Mouse (Mus musculus) embryonic facial prominence, embryonic 11.5 days (tissue): Measurements from ENCODE around the gene Dgat2. TPM values are rescaled to one million over a fixed set of nuclear protein-coding genes. Genes with fewer than 3 reads are reported as not detected.

ENCODE experiments used
- ATAC-seq: fragments of 200-750 bp; cut with Nextera tagmentation; replicated peaks from 2 replicates; pipeline ENCODE4 v1.8.0; 2017; ENCODE audit warnings: low read depth; ENCODE audit not compliant: insufficient number of reproducible peaks, low FRiP score, low TSS enrichment
- DNase-seq: peaks from one replicate; pipeline ENCODE4 v3.0.0-alpha.2; 2015; ENCODE audit warnings: low spot score
- H3K27ac ChIP-seq: fragments of 300-500 bp; sonication (generic); replicated peaks from 2 replicates; pipeline ENCODE4 v1.5.1; 2014; ENCODE audit warnings: mild to moderate bottlenecking, low read depth, low read length, control low read depth
- H3K27me3 ChIP-seq: fragments of 300-500 bp; sonication (generic); 2 replicates; pipeline ENCODE4 v1.6.1; 2014; ENCODE audit warnings: mild to moderate bottlenecking, low read length, moderate library complexity, mixed read lengths; ENCODE audit not compliant: control insufficient read depth, insufficient read depth
- H3K36me3 ChIP-seq: fragments of 300-500 bp; sonication (generic); replicated peaks from 2 replicates; pipeline ENCODE4 v1.6.1; 2014; ENCODE audit warnings: low read depth, mild to moderate bottlenecking, low read length, moderate library complexity, mixed read lengths; ENCODE audit not compliant: control insufficient read depth, insufficient read depth
- H3K4me1 ChIP-seq: fragments of 300-500 bp; sonication (generic); 2 replicates; pipeline ENCODE4 v1.6.1; 2014; ENCODE audit warnings: low read length, mixed read lengths; ENCODE audit not compliant: control insufficient read depth, insufficient read depth
- H3K4me2 ChIP-seq: fragments of 300-500 bp; sonication (generic); 2 replicates; pipeline ENCODE4 v1.6.1; 2014; ENCODE audit warnings: low read depth, mild to moderate bottlenecking, control low read depth, low read length, moderate library complexity
- H3K4me3 ChIP-seq: fragments of 300-500 bp; sonication (generic); 2 replicates; pipeline ENCODE4 v1.5.1; 2014; ENCODE audit warnings: low read depth, low read length, control low read depth
- H3K9ac ChIP-seq: fragments of 300-500 bp; sonication (generic); replicated peaks from 2 replicates; pipeline ENCODE4 v1.6.1; 2014; ENCODE audit warnings: mild to moderate bottlenecking, control low read depth, low read length
- H3K9me3 ChIP-seq: fragments of 300-500 bp; sonication (generic); replicated peaks from 2 replicates; pipeline ENCODE4 v1.6.1; 2016; ENCODE audit warnings: mild to moderate bottlenecking, low read length, inconsistent platforms, mixed read lengths; ENCODE audit not compliant: control insufficient read depth
- WGBS: fragments of 180-500 bp; shearing (Covaris S2); extraction: QIAGEN DNeasy Blood & Tissue Kit; methylation state at CpG from one replicate; pipeline ENCODE4 v1.1.7; 2014; 5-methylcytosine and 5-hydroxymethylcytosine counted together
- polyA plus RNA-seq: library from polyadenylated mRNA; unstranded; fragments of >200 nt; fragmentation: Nextera tagmentation; extraction: Ambion mirVana; gene quantifications from 2 replicates; pipeline ENCODE4 v1.2.1, GENCODE M21; 2014

The Dgat2 gene
- polyA plus RNA-seq, 1 experiment from 2014 or later = 9.4 TPM

GRCm38 (mm10) chr7:99202163-99202562, 19.6 kb upstream of the Dgat2 start:
- no peak for DNase-seq
- ATAC-seq = no peak
- WGBS = 89% methylated on average over 7 of the region's 7 CpGs

GRCm38 (mm10) chr7:99200290-99200689, 17.8 kb upstream of the Dgat2 start:
- Histone ChIP-seq H3K9me3 (no peaks in the 10 kb centered on the region), H3K4me3 (no peak overlapping the region), H3K36me3 (no peaks in the 10 kb centered on the region), H3K4me2 (no peak overlapping the region), H3K4me1 (no peaks in the 10 kb centered on the region), H3K9ac (no peak overlapping the region), H3K27me3 (no peaks in the 10 kb centered on the region), H3K27ac (no peak overlapping the region)
- no peak for ATAC-seq
- DNase-seq = no peak
- WGBS = 29% methylated on average over 4 of the region's 4 CpGs

More at GRCm38 (mm10) chr7:99202163-99202562, 19.6 kb upstream of the Dgat2 start:
- Histone ChIP-seq H3K9ac (no peak overlapping the region), H3K4me2 (no peak overlapping the region), H3K27ac (no peak overlapping the region), H3K4me3 (no peak overlapping the region), H3K27me3 (no peaks in the 10 kb centered on the region), H3K9me3 (no peaks in the 10 kb centered on the region), H3K4me1 (no peaks in the 10 kb centered on the region), H3K36me3 (no peaks in the 10 kb centered on the region)

GRCm38 (mm10) chr7:99199451-99200175, 17.1 kb upstream of the Dgat2 start:
- ATAC-seq (no peak), DNase-seq (no peak)
- no peak overlapping the region for H3K4me3 ChIP-seq
- no peaks in the 10 kb centered on the region for H3K9me3 ChIP-seq
- H3K4me2 ChIP-seq = no peak overlapping the region
- H3K27ac ChIP-seq = no peak overlapping the region
- H3K36me3 ChIP-seq = no peaks in the 10 kb centered on the region
- no peaks in the 10 kb centered on the region for H3K4me1 ChIP-seq
- H3K27me3 ChIP-seq = no peaks in the 10 kb centered on the region
- 88% methylated on average over 9 of the region's 9 CpGs for WGBS
- no peak overlapping the region for H3K9ac ChIP-seq

DNA sequence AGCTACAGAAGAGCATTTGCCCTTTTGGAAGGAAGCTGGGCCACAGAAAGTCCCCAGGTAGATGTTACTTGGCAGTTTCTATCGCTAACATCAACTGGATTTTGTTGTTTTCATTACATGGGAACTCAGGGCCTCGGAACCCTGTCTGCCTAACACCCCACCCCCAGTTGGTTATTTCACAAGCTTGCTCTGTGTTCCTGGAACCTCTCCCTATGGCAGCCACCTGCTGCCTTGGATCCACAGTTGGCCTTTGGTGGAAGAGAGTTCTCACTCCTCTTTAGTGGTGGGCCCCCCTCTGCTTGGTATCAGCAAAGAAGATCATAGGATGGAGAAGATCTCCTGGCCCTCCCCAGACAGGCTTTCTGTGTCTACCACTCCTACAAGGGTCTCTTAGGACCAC, 16.3 kb upstream of the Dgat2 start:
- Histone ChIP-seq H3K27ac (no peak overlapping the region), H3K4me2 (no peak overlapping the region), H3K4me1 (no peaks in the 10 kb centered on the region), H3K27me3 (no peaks in the 10 kb centered on the region), H3K9ac (no peak overlapping the region), H3K9me3 (no peaks in the 10 kb centered on the region), H3K4me3 (no peak overlapping the region), H3K36me3 (no peaks in the 10 kb centered on the region)
- WGBS = 85% methylated on average over 2 of the region's 2 CpGs
- no peak for ATAC-seq
- no peak for DNase-seq

DNA sequence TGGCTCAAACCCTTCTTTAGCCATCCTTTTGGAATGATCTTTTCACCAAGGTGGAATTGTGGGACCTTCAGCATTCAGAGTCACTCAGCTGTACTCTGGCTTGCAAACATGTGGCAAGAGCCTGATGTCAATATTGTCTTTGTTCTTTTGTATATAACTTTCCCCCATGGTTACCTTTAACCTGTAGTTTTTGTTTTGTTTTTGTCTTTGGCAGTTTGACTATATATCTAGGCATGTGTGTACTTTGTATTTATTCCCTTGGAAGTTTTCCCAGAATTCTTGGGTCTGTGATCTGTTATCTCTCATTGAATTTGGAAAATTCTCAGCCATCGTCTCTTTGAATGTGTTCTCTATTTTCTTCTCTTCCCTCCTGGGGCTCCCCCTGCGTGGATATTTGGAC, 12.0 kb upstream of the Dgat2 start:
- H3K36me3 ChIP-seq = no peaks in the 10 kb centered on the region
- DNase-seq = no peak
- no peak for ATAC-seq

GRCm38 (mm10) chr7:99193926-99194325, 11.4 kb upstream of the Dgat2 start:
- Histone ChIP-seq H3K9ac (no peak overlapping the region), H3K36me3 (no peaks in the 10 kb centered on the region), H3K27me3 (no peaks in the 10 kb centered on the region), H3K4me2 (no peak overlapping the region), H3K4me1 (no peaks in the 10 kb centered on the region), H3K4me3 (no peak overlapping the region), H3K27ac (no peak overlapping the region), H3K9me3 (no peaks in the 10 kb centered on the region)
- ATAC-seq = no peak
- DNase-seq = no peak
- WGBS = 93% methylated on average over 4 of the region's 4 CpGs

More for the DNA sequence above, 12.0 kb upstream of the Dgat2 start:
- H3K4me1 ChIP-seq = no peaks in the 10 kb centered on the region
- no peak overlapping the region for H3K4me3 ChIP-seq
- 68% methylated on average over 2 of the region's 2 CpGs for WGBS
- no peaks in the 10 kb centered on the region for H3K9me3 ChIP-seq
- H3K9ac ChIP-seq = no peak overlapping the region
- H3K27me3 ChIP-seq = no peaks in the 10 kb centered on the region
- H3K27ac ChIP-seq = no peak overlapping the region
- no peak overlapping the region for H3K4me2 ChIP-seq

GRCm38 (mm10) chr7:99191411-99191810, 8.9 kb upstream of the Dgat2 start:
- no peak overlapping the region for H3K4me2 ChIP-seq
- no peak overlapping the region for H3K4me3 ChIP-seq
- DNase-seq (no peak), ATAC-seq (no peak)
- no peak overlapping the region for H3K27ac ChIP-seq
- H3K4me1 ChIP-seq = no peaks in the 10 kb centered on the region
- H3K9me3 ChIP-seq = no peaks in the 10 kb centered on the region
- H3K27me3 ChIP-seq = no peaks in the 10 kb centered on the region
- H3K36me3 ChIP-seq = no peaks in the 10 kb centered on the region
- no peak overlapping the region for H3K9ac ChIP-seq

DNA sequence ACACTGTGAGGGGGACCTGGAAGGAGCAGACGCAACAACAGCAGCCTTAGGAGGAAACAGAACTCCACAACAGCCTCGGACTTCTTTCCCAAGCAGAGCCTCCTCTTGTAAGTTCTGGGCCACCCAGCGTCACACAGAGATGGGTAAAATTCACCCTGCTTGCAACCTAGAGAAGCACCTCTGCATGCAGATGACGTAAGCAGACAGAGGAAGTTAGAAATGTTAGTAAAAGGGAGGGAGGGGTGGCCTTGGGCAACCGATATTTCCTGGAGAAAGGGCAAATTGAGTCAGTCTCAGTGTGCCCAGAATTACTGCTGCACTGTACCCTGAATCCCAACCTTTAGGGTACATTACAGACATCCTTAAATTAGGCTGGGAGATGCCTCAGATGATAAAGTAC, 7.4 kb upstream of the Dgat2 start:
- ATAC-seq = no peak
- Histone ChIP-seq H3K4me2 (no peak overlapping the region), H3K36me3 (no peaks in the 10 kb centered on the region), H3K9ac (no peak overlapping the region), H3K4me3 (no peak overlapping the region), H3K9me3 (no peaks in the 10 kb centered on the region), H3K27me3 (no peaks in the 10 kb centered on the region), H3K4me1 (no peaks in the 10 kb centered on the region), H3K27ac (no peak overlapping the region)
- 76% methylated on average over 5 of the region's 5 CpGs for WGBS
- no peak for DNase-seq
